Mouse (Mus musculus) large intestine, adult 2 months (tissue): ENCODE data around the gene Eaf1. TPM values are rescaled to one million over a fixed set of nuclear protein-coding genes. Genes with fewer than 3 reads are reported as not detected.

ENCODE experiments used
- DNase-seq: peaks from one replicate; pipeline ENCODE4 v3.0.0-alpha.2; 2012; ENCODE audit warnings: low read depth, low spot score
- WGBS: fragments of 180-500 bp; shearing (Covaris S2); methylation state at CpG from one replicate; pipeline ENCODE4 v1.1.7; 2018; 5-methylcytosine and 5-hydroxymethylcytosine counted together
- polyA plus RNA-seq: library from polyadenylated mRNA; depleted of rRNA; stranded (reverse); fragments of >200 nt; gene quantifications from 2 replicates; pipeline ENCODE4 v1.2.3, GENCODE M21; 2012

Eaf1 gene
- polyA plus RNA-seq, 1 experiment = 15.9 TPM

DNA sequence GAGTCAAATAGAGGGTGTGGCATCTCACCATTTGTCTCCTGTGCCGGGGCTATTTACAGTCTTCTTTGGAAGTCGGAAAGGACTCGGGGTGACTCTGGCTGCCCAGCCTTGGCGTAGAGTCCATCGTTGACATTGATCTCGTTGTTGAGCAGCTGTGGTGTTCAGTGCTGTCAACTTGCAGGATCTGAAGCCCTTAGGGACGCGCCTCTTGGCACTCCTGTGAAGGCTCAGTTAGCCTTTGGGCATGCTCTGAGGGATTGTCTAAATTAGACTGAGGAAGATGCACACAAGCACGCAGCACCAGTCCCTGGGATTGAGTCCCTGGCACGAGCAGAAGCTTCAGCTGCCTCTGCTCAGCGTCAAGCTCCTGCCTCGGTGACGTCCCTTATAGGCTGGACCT, 9.2 kb downstream of the Eaf1 start:
- no peak for DNase-seq
- WGBS = 87% methylated on average over 13 of the region's 13 CpGs

DNA sequence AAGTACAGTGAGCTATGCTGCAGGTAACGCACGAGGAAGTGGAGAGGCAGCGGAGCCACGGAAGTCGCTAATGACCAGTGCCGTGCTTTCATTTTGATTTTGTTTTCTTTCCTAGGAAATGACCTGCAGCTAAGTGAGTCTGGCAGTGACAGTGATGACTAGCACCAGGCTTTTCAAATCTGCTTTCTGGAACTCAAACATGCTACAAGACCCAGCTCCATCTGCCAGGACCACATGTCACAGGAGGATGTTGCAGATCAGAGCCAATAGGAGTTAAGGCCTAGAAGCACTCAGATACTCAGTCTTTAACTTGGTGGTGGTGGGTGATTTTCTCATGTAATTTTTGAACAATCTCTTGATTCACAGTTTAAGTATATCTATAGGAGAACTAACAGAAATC, 12.3 kb downstream of the Eaf1 start:
- DNase-seq = no peak
- 95% methylated on average over 6 of the region's 6 CpGs for WGBS

DNA sequence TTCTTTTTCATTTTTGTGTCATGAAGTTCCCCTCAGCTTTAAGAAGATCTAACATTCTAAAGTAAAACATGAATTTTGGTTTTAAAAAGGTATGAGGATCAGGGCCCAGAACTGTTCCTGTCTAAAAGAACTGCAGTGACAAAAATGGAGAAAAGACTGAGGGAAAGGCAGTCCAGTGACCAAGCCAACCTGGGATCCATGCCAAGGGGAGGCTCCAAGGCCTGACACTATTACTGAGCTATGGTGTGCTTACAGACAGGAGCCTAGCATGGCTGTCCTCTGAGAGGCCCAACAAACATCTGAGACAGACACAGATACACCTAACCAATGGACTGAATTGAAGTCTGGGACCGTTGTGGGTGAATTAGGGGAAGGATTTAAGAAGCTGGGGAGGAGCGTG, 15.7 kb downstream of the Eaf1 start:
- DNase-seq = no peak
- 97% methylated on average over 2 of the region's 2 CpGs for WGBS

DNA sequence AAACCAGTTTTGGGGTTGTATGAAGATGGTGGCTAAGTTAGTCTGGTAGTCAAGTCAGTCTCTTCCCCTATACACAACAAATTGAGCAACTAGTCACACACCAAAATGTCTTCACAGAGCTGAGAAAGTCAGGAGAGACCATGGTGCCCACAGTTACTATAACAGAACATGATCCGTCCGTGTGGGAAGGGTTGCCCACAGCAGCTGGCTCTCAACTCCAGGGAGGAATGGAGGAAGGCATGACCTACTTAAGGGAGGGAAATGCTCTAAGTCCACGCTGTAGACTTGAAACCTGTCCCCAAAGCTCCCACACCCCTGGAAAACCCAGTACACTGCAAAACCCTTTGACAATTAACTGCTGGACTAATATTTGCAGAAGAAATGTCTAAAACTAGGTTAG, 16.1 kb downstream of the Eaf1 start:
- no peak for DNase-seq
- 87% methylated on average over 3 of the region's 3 CpGs for WGBS

DNA sequence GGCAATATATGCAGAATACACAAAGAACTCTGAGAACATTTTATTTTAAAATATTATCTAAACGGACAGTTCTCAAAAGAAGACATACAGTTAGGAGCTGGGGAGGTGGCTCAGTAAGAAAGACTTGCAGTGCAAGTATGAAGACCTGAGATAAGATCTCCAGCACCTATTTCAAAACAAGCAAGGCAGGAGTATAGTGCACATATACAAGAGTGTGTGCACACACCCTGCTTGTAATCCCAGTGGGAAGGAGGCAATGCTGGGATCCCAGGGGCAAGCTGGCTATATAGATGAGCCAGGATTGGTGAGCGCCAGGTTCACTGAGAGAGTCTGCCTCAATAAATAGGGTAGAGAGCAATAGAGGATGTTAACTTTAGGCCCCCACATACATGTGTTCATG, 21.7 kb downstream of the Eaf1 start:
- WGBS = 85% methylated on average over 2 of the region's 2 CpGs
- DNase-seq = no peak

DNA sequence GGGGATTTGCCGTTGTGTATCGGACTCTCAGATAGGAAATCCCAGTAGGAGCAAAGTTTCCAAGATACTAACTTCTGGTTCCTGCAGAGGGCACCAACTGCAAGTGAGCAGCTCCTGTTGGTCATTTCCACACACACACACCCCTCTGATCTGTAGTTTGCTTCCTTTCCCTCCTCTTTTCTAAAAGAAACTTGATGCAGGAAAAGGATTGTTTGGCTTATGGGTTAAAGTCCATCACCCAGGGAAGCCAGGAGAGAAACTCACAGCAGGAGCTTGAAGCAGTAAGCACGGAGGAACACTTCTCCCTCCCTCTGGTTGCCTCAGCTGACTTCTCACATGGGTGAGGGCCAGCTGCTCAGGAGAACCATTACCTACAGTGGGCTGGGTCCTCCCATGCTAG, 25.0 kb downstream of the Eaf1 start:
- no peak for DNase-seq

DNA sequence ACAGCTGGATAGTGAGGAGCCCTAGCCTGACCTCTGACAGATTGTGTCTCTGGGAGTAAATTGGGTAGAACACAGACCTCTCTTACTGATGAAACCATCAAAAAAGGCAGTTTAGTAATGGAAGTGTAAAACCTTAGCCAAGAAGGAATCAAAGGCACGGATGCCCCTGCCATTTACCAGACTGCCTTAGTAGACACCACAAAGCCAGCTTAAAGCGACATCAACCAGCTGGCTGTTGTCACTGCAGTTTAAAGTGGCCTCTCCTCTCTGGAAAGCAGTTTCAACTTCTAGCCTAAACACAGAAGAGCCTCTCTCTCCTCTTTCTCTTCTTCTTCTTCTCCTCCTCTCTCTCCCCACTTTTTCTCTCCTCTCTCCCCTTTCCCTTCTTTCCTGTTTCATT, 27.1 kb downstream of the Eaf1 start:
- no peak for DNase-seq
- 60% methylated on average over 2 of the region's 2 CpGs for WGBS

More for the DNA sequence above, 25.0 kb downstream of the Eaf1 start:
- 12% methylated on average over 3 of the region's 3 CpGs for WGBS

DNA sequence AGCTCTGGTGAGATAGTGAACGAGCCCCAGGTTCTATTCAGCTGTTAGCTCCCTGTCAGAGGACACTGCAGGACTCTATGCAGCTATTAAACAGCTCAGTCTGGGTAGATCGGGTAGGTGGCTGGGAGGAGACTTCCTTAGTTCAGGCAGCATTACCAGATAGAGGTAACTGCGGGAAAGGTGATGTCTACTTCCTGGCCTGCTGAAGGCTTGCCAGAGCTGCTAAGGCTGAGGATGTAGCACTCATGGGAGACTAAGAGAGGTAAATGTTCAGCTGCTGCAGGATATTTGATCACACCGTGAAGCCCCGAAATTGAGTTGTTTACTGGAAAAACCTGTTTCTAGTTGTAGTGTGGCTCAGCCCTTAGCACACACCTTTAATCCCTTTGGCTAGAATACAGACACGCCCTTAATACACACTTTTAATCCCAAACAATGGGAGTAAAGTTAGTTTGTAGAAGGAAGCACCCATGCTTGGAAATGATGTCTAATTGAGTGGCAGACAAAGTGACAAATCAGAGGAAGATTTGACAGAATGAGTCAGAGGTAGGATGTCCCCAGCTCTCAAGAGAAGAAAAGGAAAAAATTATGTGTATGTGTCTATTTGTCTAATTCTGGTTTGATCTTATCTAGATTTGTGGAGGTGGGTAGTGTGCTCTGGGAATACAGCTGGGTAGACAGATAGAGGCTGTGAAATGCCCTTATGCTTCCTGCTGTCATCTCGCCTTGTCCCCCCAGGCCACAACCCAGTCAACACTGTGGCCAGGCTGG, 31.0 kb downstream of the Eaf1 start:
- WGBS = 73% methylated on average over 7 of the region's 7 CpGs
- DNase-seq = no peak

DNA sequence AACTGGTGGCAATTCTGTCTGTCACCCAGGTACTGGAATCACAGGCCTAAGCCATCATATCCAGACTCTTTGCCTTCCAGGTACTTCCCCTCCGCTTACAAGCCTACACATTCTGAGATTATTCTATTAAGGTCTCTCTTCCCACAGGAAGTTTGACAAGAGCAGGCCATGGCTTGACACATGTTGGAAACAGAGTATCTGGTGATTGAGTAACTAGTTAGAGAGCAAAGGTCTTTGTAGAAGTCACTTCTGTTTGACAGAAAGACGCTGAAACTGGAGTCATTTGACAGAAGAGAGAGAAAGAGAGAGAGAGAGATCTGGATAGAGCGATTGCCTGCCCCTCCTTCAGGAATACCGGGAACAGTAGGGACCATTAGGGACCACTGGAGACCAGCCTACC, 36.6 kb downstream of the Eaf1 start:
- DNase-seq = no peak
- 42% methylated on average over 4 of the region's 4 CpGs for whole genome bisulfite sequencing

DNA sequence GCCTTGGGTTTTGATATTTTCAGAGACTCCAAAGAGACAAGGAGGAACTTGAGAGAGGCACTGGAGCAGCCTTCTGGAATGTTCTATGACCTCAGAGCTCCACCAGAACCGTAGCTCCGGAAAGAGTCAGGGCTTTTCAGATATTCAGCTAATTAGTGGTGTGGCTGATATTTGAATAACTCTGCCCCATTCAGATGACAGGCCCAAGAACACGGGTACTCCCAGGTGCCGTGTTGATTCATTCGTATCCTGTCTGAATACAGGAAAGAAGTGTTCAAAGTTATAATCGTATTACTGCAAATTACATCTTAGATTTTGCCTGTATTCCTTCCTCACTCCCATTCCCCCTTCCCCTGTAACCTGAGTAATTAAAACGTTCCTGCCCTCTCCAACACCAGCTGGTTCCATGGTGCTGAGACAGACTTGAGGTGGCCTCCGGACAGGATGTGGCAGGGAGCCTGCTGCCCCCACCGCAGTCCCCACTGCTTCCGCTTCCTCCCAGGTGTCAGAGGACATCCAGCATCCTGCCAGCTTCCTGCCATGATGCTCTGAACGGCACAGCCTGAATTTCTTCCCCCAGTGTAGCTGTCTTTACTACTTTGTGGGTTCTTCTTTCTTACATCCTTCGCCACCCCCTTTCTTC, 37.4 kb downstream of the Eaf1 start:
- 61% methylated on average over 12 of the region's 12 CpGs for WGBS
- no peak for DNase-seq

DNA sequence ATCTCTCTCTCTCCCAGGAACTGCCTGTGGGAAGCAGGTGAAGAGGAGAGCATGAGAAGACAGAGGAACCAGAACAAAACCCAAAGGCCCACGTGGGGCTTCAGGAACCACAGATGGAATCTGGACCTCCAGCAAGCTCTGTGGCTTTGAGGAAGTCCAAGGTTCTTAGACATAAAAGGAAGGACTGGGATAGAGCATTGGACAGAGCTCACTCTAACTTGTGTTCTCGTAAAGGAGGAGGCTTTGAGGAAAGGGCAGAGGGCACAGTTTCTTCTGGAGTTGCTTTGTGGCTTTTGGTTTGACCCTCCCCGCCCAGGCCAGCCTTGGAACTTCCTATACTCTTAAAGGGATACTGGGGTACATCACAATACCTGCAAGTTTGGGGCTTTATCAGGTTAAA, 38.5 kb downstream of the Eaf1 start:
- 36% methylated on average over 3 of the region's 3 CpGs for WGBS
- no peak for DNase-seq

DNA sequence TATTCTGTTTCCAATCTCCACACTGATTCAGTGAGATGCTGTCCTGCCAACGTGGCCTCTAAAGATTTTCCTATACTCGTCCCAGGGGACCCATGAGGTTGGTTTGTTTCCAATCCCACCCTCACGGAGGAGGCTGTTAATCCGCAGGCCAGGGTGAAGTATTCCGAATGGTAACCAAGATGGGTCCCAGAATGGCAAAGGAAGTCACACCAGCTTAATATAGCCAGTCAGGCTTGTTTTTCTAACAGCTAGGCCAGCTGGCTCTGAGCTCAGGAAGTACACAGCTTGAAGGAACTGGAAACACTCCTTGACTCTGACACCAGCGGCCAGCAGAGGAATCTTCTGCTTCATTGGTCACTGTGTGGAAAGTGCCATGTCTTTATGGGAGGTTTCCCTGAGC, 43.1 kb downstream of the Eaf1 start:
- no peak for DNase-seq
- WGBS = 60% methylated on average over 6 of the region's 6 CpGs

DNA sequence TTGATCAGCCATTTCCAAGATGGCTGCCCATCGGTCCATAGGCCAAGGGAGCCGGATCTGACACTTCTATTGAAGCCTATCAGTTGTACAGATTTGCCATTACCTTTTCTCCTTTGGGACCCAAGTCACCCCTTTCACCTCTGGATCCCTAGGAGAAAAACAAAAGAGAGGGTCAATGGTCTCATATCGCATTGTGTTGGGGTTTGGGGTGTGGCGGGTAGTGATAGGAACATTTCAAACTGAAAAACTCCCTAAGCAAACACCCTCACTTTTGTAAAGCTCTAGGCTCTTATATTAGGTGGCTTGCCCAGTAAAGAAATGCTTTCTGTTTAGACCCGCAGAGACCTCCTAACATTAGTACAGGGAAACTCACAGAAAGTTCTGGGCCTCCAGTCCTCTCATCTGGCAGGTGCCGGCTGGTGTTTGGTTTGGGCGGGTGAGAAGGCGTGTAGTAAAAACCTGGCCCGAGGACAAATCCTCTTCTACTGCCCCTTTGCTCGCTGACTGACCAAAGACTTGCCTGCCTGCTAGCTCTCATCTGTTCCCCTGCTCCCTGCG, 49.8 kb downstream of the Eaf1 start:
- no peak for DNase-seq
- WGBS = 49% methylated on average over 11 of the region's 11 CpGs

DNA sequence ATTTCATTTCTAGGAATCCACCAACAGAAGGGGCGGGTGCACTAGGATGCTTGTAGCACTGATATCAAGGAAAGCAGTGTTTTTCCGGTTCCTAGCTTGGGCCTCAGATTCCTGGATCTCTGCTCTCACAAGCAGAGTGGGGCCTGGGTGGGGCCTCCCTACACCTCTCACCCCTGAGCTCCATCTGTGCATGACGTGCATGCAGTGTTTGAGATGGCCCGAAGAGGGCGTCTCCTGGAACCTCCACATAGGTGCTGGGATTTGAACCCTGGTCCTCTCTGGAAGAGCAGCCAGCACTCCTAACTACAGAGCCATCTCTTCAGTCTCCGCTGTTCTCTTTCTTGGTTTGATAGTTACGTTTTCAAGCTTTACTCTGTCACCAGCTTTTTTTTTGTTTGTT, 60.8 kb downstream of the Eaf1 start:
- DNase-seq = no peak
- 85% methylated on average over 7 of the region's 7 CpGs for WGBS

DNA sequence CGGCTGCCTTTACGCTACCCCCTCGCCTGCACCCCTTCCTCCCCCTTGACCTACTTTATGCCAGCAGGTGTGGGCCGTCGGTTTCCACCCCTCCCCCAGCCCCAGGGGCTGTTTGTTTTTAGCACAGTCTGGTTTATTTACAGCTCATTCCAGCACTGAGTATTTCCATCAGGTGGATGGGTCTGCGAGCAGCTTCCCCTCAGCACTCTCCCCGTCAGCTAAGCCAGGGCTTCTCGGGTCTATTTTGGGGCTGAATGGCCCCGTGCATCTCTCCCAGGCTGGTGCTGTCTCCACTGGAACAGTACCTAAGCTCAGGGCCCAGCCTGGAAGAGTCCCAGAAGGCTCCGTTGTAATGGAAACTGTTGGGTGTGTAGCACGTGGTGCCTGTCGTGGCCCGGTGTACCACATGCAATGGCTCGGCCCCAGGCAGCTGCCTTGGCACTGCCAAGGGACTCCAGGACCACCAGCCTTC, 61.8 kb downstream of the Eaf1 start:
- 40% methylated on average over 14 of the region's 14 CpGs for whole genome bisulfite sequencing

DNA sequence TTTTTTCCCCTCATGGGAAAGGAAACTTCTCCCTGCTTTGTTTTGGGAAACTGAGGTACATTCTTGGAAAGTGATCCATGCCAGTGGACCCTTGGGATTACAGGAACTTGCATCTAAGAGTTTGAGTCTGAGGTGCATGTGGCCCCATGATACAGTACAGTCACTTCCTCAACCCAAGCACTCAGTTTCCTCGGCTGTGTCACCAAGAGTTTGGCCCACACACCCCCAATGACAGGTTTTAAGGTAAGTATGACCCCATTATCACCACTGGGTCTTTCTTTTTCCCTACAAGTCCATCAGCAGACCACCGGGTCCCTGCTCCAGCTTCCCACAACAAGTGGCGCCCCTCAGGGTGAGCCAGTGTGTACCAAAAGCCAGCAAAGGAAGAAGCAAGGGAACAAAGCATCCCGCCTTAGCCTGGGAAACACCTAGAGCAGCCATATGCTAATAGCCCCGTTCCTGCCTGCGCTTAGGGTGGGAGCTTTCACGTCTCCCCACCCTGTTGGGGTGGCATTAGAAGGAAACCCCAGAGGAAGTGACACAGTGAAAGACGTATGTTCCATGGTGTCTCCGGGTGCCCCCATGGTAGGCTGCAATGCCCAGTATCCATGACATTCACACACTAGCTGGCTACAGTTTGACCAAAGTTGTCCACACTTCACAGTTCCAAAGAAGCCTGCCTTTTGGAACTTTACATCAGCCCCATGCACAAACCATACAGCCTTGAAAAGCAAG, 62.5 kb downstream of the Eaf1 start:
- WGBS = 85% methylated on average over 9 of the region's 9 CpGs
- DNase-seq = no peak

More for the DNA sequence above, 61.8 kb downstream of the Eaf1 start:
- no peak for DNase-seq

DNA sequence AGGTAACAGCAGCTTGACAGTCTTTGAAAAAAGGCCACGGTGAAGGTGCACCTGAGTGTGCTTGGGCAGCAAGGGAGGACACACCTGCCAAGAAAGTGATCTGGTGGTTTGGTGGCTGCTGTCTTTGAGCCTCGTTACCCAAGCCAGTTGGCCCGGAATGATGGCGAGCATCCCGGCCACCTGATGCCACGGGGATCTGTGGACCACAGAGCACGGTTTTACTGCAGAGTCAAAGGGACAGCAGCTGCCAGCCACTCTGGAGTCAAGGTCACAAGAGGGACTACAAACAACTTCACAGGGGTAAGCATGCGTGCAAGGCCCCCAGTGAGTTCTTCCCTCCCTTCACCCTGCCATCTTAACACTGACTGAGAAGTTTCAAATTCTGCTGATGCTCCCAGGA, 63.1 kb downstream of the Eaf1 start:
- 71% methylated on average over 8 of the region's 8 CpGs for WGBS
- no peak for DNase-seq

DNA sequence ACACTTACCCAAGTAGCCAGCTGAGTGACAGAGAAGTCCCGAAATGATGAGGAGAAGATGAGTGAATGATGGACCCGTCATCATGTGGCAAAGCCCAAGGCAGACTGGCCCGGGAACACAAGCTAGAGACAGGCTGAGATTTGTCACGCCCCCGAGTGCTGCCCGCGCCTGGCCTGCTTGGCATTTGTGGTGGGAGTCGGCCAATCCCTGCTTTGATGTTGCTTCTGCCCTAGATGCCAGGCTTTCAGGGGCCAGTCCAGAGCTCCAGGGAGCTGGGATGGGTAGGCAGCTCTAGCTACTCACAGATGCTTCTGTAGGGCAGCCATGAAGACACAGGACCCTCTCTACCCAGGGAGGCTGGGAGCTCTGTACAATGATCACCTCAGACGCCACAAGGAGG, 63.6 kb downstream of the Eaf1 start:
- DNase-seq = no peak
- WGBS = 57% methylated on average over 9 of the region's 9 CpGs

DNA sequence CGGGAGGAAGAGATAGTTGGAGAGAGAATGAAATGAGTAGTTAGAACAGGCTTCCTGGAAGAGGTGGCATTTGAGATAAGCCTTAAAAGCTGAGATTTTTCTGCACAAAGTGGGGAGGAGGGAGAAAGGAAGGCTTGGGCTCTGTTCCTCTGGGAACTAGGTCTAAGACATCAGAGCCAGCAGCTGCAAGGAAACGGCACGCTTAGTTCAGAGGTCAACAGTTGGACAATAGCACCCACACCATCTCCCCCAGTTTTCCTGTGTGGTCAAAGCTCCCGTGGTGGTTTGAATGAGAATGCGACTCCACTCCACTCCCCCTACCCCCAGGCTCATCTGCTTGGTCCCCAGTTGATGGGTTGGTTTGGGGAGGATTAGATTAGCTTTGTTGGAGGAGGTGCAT, 65.0 kb downstream of the Eaf1 start:
- no peak for DNase-seq
- 64% methylated on average over 5 of the region's 5 CpGs for WGBS
